Mouse (Mus musculus): ENCODE results near the gene Tada3.

Gene Tada3

GRCm38 (mm10) chr6:113377496-113378385 is at the start of gene Tada3, which contains the start of gene Arpc4:
Tada3 (minus strand) TSS chr6:113377883.
Arpc4 (plus strand) TSS chr6:113378115.
- peak; percentile 96 for DNase-seq (ENCODE audit: low spot score)

GRCm38 (mm10) chr6:113427397-113427796 is 49.7 kb upstream of the Tada3 start:
- DNase-seq (ENCODE audit: low spot score) = peak; percentile 68

DNA sequence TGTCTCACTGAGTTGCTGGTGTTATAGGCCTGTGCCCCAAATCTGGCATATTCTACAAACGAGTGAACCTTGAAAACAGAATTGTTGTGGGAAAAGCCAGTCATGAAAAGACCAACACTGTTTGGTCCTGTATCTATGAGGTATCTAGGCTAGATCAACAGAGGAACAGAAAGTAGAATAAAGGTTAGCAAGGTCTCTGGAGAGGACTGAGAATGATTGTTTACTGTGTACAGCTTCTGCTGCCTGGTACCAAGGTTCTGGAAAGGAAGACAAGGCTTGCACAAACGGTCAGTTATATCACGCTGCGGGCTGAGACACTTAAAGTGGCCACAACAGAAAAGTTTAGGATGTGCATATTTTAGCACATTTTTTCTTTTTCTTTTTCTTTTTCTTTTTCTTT is 49.0 kb upstream of the Tada3 start:
- no peak for DNase-seq (ENCODE audit: low spot score)

DNA sequence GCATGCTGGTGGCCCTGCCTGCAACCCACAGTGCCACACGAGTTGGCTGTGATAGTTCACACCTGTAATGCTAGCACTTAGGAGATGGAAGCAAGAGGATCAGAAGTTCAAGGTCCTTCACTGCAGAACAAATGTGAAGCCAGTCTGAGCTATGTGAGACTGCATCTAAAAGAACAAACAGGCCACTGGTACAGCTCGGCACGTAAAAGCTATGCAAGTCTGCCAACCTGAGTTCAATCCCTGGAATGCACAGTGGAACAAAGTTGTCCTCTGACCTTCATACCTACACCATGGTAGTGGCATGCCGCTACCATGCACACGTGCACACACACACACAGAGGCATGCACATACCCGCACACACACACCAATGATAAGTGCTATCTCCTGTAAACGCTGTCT is 46.5 kb upstream of the Tada3 start:
- DNase-seq (ENCODE audit: low spot score) = no peak

- no peak for DNase-seq (ENCODE audit: low spot score)
Measured at GRCm38 (mm10) chr6:113423000-113423399, 45.3 kb upstream of the Tada3 start.

DNA sequence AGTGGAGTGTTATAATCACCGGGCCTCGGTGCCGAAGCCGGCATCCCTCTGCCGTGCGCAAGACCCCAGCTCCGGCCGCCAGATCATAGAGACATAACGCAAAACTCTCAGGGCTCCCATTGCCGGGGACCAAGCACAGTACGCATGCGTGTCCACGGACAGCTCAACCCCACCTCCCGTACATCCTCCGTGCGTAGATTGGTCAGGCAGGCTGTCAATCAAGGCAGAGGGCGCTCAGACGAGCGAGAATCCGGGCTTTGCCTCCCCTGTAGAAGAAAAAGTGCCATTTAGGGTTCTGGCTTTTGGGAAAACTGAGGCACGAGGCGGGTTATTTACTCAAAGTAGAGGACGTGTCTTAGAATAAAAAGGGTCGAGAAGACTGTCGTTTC is 41.5 kb upstream of the Tada3 start, which contains the start of gene Rpusd3:
Gene Rpusd3, minus strand, starts transcription at position 142 of the 389 bp plus-strand sequence.
- DNase-seq (ENCODE audit: low spot score) = peak; percentile 98

DNA sequence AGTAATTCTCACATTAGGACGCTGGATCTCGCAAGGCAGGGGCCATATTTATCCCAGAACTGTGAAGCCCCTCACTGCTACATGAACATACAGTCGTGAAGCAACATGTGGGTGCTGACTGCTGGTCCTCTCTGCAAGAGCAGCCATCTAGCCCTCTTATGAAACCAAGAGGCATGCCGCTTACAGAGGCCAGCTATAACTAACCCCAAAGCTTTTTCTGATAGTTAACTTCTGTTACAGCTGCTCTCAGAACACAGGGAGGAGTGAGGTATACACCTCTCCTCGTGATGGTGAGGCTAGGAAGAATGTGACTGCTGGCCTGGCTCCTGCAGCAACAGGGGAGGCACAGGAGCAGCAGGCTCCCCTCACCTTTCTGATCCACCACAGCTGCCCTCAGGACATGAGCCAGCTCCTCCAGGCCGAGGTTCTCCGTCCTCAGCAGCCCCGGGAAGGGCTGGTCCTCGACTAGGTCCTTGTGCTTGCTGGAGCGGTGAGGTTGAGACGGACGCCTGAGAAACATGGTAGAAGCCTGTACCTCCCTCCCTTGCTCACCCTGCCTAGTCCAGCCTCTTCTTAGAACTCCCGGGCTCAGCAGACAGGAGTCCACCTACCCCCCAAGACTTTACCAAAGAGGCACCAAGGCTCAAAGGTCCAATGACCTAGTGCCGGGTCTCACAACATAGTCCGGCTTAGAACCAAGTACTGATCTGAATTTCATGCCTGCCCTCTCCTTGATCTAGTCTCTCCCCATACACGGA is 40.9 kb upstream of the Tada3 start:
- DNase-seq (ENCODE audit: low spot score) = no peak

DNA sequence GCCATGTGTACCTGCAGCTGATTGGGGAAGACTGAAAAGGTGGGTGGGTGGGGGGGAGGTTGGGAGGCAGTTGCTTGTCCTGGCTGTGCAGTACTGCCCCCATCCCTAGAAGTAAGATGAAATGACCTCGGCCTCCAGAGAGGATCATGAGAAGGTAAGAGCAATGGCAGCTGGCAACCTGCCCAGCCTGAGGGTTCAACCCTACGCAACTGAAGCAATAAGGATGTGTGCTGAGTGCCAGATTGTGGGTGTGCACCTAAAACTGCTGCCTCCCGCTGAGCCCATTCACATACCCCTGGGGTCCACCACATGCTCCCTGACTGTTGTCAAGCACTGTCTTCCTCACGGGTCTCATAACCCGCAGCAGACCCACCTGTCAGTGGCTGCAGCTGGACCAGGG is 38.7 kb upstream of the Tada3 start:
- DNase-seq (ENCODE audit: low spot score) = no peak

- DNase-seq (ENCODE audit: low spot score) = no peak
Measured at GRCm38 (mm10) chr6:113410001-113410400, 32.3 kb upstream of the Tada3 start.

- DNase-seq (ENCODE audit: low spot score) = no peak
Measured at GRCm38 (mm10) chr6:113406683-113407082, 29.0 kb upstream of the Tada3 start.

DNA sequence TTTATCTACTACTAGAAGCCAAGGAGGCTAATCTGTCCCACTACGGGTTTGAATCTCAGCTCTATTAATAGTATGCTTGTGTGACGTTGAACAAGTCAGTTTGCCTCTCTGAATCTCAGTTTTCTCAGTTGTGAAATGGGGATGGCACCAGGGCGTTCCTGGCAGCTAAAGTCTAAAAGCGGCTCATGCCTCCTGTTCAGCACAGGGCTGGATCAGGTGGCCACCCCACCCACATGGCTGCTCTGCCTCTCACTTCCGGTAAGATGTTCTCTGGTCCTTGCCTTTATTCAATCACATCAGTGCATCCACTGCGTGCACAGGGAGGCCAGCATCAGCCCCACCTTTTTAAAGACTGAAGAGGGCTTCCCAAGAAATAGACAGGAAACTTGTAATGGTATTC is 27.8 kb upstream of the Tada3 start:
- no peak for DNase-seq (ENCODE audit: low spot score)

DNA sequence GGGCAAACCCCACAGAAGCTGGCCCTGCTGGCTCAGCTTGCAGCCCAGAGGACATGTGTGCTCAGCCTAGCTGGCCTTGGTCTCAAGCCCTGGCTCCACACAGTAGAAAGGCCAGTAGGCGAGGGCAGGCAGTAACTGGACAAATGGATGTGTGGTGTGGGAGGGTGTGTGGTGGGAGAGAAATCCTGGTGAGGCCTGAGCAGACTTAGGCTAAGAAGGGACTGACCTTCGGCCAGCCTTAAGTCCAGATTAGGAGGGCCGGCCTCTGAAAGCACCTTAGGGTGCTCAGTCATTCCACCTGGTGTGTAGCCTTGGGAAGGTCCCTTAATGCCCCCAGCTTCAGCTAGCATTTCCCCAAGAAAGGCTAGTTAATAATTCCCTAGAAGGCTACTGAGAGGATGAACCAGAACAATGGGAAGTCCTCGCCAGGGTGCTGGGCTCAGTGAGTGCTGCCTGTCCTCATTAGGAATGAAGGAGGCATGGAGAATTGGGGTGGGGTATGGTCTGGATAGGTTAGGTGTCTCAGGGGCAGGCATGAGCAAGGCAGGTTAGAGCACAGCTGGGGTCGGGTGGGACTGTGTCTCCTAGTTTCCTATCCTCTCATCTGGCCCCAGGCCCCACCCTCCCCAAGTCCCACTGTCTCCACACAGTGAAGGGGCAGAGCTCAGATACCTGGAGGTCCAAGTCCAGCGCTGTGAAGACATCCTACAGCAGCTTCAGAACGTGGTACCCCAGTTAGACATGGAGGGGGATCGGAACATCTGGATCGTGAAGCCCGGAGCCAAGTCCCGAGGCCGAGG is 27.2 kb upstream of the Tada3 start:
- DNase-seq (ENCODE audit: low spot score) = no peak

- DNase-seq (ENCODE audit: low spot score) = no peak
Measured at GRCm38 (mm10) chr6:113402094-113402493, 24.4 kb upstream of the Tada3 start.

- DNase-seq (ENCODE audit: low spot score) = no peak
Measured at GRCm38 (mm10) chr6:113396270-113397030, 18.8 kb upstream of the Tada3 start.

GRCm38 (mm10) chr6:113395501-113395900 is 17.8 kb upstream of the Tada3 start:
- DNase-seq (ENCODE audit: low spot score) = no peak

DNA sequence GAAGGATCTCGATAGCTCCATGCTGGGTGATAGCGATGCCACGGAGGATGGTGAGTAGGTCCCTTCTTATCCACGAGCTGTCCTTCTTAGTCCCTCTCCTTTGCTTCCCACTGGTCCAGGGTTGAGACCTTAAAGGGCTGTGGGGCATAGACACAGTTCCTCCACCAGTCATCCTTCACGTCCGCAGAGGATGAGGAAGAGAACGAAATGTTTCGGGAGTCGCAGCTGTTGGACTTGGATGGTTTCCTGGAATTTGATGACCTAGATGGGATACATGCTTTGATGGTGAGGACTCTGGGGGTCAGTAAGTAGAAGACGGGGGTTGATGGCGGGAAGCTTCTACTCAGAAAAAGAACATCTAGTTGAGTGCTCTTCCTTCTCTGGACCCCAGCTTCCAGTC is 17.1 kb upstream of the Tada3 start:
- DNase-seq (ENCODE audit: low spot score) = no peak

GRCm38 (mm10) chr6:113393951-113394350 is 16.3 kb upstream of the Tada3 start:
- DNase-seq (ENCODE audit: low spot score) = no peak

- DNase-seq (ENCODE audit: low spot score) = peak; percentile 83
Measured at GRCm38 (mm10) chr6:113392387-113393071, 14.8 kb upstream of the Tada3 start.

DNA sequence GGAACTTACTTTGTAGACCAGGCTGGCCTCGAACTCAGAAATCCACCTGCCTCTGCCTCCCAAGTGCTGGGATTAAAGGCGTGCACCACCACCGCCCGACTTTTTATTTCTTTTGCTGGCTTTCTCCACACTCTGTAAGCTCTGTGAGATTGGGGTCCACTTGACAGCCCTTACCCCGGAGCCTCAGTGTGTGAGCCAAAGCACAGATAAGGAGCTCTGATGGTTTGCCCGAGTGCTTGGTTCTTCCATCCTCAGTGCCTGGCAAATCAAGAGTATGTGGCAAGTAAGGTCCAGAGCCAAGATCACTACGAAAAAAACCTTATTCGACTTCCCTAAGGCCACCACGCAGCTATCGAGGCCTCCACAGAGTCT is 14.3 kb upstream of the Tada3 start:
- no peak for DNase-seq (ENCODE audit: low spot score)

GRCm38 (mm10) chr6:113390715-113391114 is 13.0 kb upstream of the Tada3 start:
- DNase-seq (ENCODE audit: low spot score) = no peak

DNA sequence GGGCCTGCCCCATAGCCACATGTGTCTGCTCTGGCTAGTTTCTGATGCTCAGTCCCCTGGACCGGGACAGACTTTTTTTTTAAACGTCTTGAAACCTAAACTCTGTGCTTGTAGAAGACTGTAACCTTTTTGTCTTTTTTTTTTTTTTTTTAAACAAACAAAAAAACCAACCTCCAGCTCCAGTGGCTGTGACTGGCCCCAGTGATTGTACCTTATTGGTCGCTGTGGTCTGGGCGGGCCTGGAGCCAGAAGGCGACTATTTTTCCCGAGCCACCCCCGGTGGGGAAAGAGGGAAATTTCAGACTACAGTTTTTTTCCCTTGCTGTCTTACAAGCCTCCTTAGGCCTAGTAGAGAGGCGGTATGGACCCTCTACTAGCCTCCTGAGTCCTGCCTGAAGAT is 11.3 kb upstream of the Tada3 start, which contains the start of gene Ttll3:
Gene Ttll3, plus strand, starts transcription at position 301 of the 400 bp plus-strand sequence.
- DNase-seq (ENCODE audit: low spot score) = no peak

Data from embryo, embryonic 10.5 days (tissue).